Mouse (Mus musculus): ENCODE results near the gene Inka2. TPM values are rescaled to one million over a fixed set of nuclear protein-coding genes. Genes with fewer than 3 reads are reported as not detected.

Gene Inka2
- total and polyA plus RNA-seq, 3 experiments: 1.9 to 4.6 (median 3.0) TPM

DNA sequence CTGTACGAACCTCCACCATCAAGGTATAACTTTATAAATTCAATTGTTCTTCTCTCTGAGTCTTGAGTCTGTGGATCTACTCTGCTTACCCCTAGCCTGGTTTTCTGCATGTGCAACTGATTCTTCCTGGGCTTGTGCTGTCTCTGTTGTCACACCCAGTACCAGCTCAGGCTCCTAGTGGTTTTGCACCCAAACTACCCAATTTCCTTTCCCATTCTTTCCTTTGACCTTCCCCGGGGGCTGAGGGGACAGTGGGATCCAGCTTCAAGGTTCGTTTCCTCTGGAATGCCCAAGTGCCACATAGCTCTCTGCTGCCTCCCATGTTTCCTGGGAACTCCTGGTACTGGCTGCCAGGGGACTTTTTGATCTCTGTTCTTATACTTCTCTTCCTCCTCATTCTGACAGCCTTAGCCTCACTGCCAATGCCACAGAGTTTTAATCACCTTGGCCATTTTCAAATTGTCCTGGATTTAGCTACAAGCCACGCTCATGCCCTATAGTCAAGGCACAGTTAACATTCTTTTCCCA is 37.3 kb upstream of the Inka2 start:
- Histone ChIP-seq H3K9me3 (replicated peaks) (no peaks in the 10 kb centered on the region), H3K27me3 (ENCODE audit: insufficient read depth, low read length) (peaks cover 30% of the 10 kb centered on the region), H3K36me3 (replicated peaks) (no peaks in the 10 kb centered on the region), H3K4me3 (ENCODE audit: low read depth, low read length) (no peak overlapping the region), H3K4me1 (ENCODE audit: insufficient read depth, low read depth, low read length) (peaks cover 7% of the 10 kb centered on the region; the same call in 1 of the 2 replicates)
- no peak for TF ChIP-seq GATA2 (IDR thresholded peaks at IDR 0.05; ENCODE audit: borderline replicate concordance, low read depth, low read length)
- TF ChIP-seq POLR2AphosphoS5 (IDR thresholded peaks at IDR 0.05; ENCODE audit: insufficient replicate concordance, low read depth, low read length): no peak
- DNase-seq (ENCODE audit: low spot score): no peak
- no peak for ATAC-seq (ENCODE audit: extremely low read depth, insufficient number of reproducible peaks, low FRiP score, poor library complexity, severe bottlenecking)

DNA sequence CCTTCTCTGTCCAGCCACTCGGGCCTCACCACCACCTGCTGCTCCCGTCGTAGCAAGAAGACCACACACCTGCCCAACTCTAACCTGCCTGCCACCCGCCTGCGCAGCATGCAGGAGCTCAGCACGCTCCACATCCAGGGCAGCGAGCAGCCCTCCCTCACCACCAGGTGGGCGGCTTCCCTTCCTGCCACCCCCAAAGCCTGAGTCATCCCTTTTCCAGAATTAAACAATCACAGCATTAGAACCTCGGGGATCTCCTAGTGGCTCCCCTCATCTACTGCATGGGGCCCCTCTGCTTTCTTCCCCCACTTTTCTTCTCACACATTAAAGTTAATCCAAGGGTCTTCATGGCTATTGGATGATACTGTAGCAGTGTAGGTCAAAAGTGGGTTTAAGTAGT is 36.2 kb upstream of the Inka2 start:
- Histone ChIP-seq H3K36me3 (replicated peaks) (no peaks in the 10 kb centered on the region), H3K9me3 (replicated peaks) (no peaks in the 10 kb centered on the region), H3K4me1 (ENCODE audit: insufficient read depth, low read depth, low read length) (peaks cover 7% of the 10 kb centered on the region; the same call in 1 of the 2 replicates), H3K27me3 (ENCODE audit: insufficient read depth, low read length) (peaks cover 27% of the 10 kb centered on the region), H3K4me3 (ENCODE audit: low read depth, low read length) (no peak overlapping the region)
- TF ChIP-seq GATA2 (IDR thresholded peaks at IDR 0.05; ENCODE audit: borderline replicate concordance, low read depth, low read length) (no peak), TAL1 (conservative IDR thresholded peaks at IDR 0.05; ENCODE audit: low read depth, low read length) (no peak), GATA1 (IDR thresholded peaks at IDR 0.05; ENCODE audit: borderline replicate concordance, low read length) (no peak), CTCF (IDR thresholded peaks at IDR 0.05; ENCODE audit: low read depth, low read length) (no peak), POLR2AphosphoS5 (IDR thresholded peaks at IDR 0.05; ENCODE audit: insufficient replicate concordance, low read depth, low read length) (no peak)
- DNase-seq (ENCODE audit: low spot score): no peak
- ATAC-seq (ENCODE audit: extremely low read depth, insufficient number of reproducible peaks, low FRiP score, poor library complexity, severe bottlenecking): no peak

DNA sequence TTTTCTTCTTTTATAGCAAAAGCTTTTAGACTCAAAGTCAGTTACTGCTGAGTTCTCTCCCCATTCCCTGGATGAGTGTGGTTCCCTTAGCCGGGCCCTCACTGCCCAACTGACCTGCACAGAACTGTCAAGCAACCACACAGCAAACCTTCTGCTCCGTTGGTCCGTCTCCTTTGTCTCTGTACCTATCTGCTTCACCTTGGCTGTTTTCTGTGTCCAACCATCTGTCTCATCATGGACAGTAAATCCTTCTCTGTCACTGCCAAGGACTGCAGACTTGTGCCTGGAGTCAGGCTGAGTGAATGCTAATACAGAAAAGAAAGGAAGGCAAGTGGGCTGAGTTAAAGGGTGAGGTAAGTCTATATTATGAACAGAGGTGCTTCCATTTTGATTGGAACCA is 34.6 kb upstream of the Inka2 start:
- no peak for TF ChIP-seq POLR2AphosphoS5 (IDR thresholded peaks at IDR 0.05; ENCODE audit: insufficient replicate concordance, low read depth, low read length)
- no peak for TF ChIP-seq GATA2 (IDR thresholded peaks at IDR 0.05; ENCODE audit: borderline replicate concordance, low read depth, low read length)
- no peak for TF ChIP-seq TAL1 (conservative IDR thresholded peaks at IDR 0.05; ENCODE audit: low read depth, low read length)
- TF ChIP-seq CTCF (IDR thresholded peaks at IDR 0.05; ENCODE audit: low read depth, low read length): no peak
- TF ChIP-seq GATA1 (IDR thresholded peaks at IDR 0.05; ENCODE audit: borderline replicate concordance, low read length): no peak
- no peak for DNase-seq (ENCODE audit: low spot score)

GRCm38 (mm10) chr3:105670801-105671200 is 33.6 kb upstream of the Inka2 start:
- TF ChIP-seq CTCF (IDR thresholded peaks at IDR 0.05; ENCODE audit: low read depth, low read length): no peak
- TF ChIP-seq TAL1 (conservative IDR thresholded peaks at IDR 0.05; ENCODE audit: low read depth, low read length): no peak
- no peak for TF ChIP-seq GATA1 (IDR thresholded peaks at IDR 0.05; ENCODE audit: borderline replicate concordance, low read length)
- no peak for TF ChIP-seq POLR2AphosphoS5 (IDR thresholded peaks at IDR 0.05; ENCODE audit: insufficient replicate concordance, low read depth, low read length)
- no peak for TF ChIP-seq GATA2 (IDR thresholded peaks at IDR 0.05; ENCODE audit: borderline replicate concordance, low read depth, low read length)
- peaks cover 22% of the 10 kb centered on the region for H3K27me3 ChIP-seq (ENCODE audit: insufficient read depth, low read length)
- no peak for ATAC-seq (ENCODE audit: extremely low read depth, insufficient number of reproducible peaks, low FRiP score, poor library complexity, severe bottlenecking)
- peaks cover 5% of the 10 kb centered on the region for H3K36me3 ChIP-seq (replicated peaks)
- DNase-seq (ENCODE audit: low spot score): no peak
- no peaks in the 10 kb centered on the region for H3K9me3 ChIP-seq (replicated peaks)
- no peak overlapping the region for H3K4me3 ChIP-seq (ENCODE audit: low read depth, low read length)
- H3K4me1 ChIP-seq (ENCODE audit: insufficient read depth, low read depth, low read length): peaks cover 4% of the 10 kb centered on the region; the same call in 1 of the 2 replicates

More for the DNA sequence above, 34.6 kb upstream of the Inka2 start:
- no peak overlapping the region for H3K4me3 ChIP-seq (ENCODE audit: low read depth, low read length)
- H3K9me3 ChIP-seq (replicated peaks): no peaks in the 10 kb centered on the region
- no peak for ATAC-seq (ENCODE audit: extremely low read depth, insufficient number of reproducible peaks, low FRiP score, poor library complexity, severe bottlenecking)
- H3K27me3 ChIP-seq (ENCODE audit: insufficient read depth, low read length): peaks cover 27% of the 10 kb centered on the region
- peaks cover 7% of the 10 kb centered on the region; the same call in 1 of the 2 replicates for H3K4me1 ChIP-seq (ENCODE audit: insufficient read depth, low read depth, low read length)
- H3K36me3 ChIP-seq (replicated peaks): peaks cover 1% of the 10 kb centered on the region

- DNase-seq (ENCODE audit: low spot score) (peak; percentile 49), ATAC-seq (ENCODE audit: extremely low read depth, insufficient number of reproducible peaks, low FRiP score, poor library complexity, severe bottlenecking) (peak; percentile 64)
- TF ChIP-seq TAL1 (conservative IDR thresholded peaks at IDR 0.05; ENCODE audit: low read depth, low read length) (no peak), CTCF (IDR thresholded peaks at IDR 0.05; ENCODE audit: low read depth, low read length) (peak; percentile 87)
- Histone ChIP-seq H3K4me1 (ENCODE audit: insufficient read depth, low read depth, low read length) (peaks cover 2% of the 10 kb centered on the region; the same call in 1 of the 2 replicates), H3K27me3 (ENCODE audit: insufficient read depth, low read length) (peaks cover 14% of the 10 kb centered on the region), H3K4me3 (ENCODE audit: low read depth, low read length) (no peak overlapping the region), H3K36me3 (replicated peaks) (peaks cover 37% of the 10 kb centered on the region), H3K9me3 (replicated peaks) (no peaks in the 10 kb centered on the region)
These were observed 29.7 kb upstream of the Inka2 start for GRCm38 (mm10) chr3:105674595-105675218.

- peaks cover 50% of the 10 kb centered on the region for H3K36me3 ChIP-seq (replicated peaks)
- DNase-seq (ENCODE audit: low spot score) (no peak), ATAC-seq (ENCODE audit: extremely low read depth, insufficient number of reproducible peaks, low FRiP score, poor library complexity, severe bottlenecking) (peak; percentile 38; the same call in 1 of the 2 replicates)
- TF ChIP-seq TAL1 (conservative IDR thresholded peaks at IDR 0.05; ENCODE audit: low read depth, low read length) (no peak), CTCF (IDR thresholded peaks at IDR 0.05; ENCODE audit: low read depth, low read length) (no peak), GATA1 (IDR thresholded peaks at IDR 0.05; ENCODE audit: borderline replicate concordance, low read length) (no peak), POLR2AphosphoS5 (IDR thresholded peaks at IDR 0.05; ENCODE audit: insufficient replicate concordance, low read depth, low read length) (no peak), GATA2 (IDR thresholded peaks at IDR 0.05; ENCODE audit: borderline replicate concordance, low read depth, low read length) (no peak)
- peaks cover 2% of the 10 kb centered on the region; the same call in 1 of the 2 replicates for H3K4me1 ChIP-seq (ENCODE audit: insufficient read depth, low read depth, low read length)
- no peaks in the 10 kb centered on the region for H3K9me3 ChIP-seq (replicated peaks)
- H3K27me3 ChIP-seq (ENCODE audit: insufficient read depth, low read length): peaks cover 4% of the 10 kb centered on the region; the same call in 1 of the 2 replicates
- no peak overlapping the region for H3K4me3 ChIP-seq (ENCODE audit: low read depth, low read length)
These were observed 28.5 kb upstream of the Inka2 start for GRCm38 (mm10) chr3:105675932-105676331.

Measured in G1E (cell line).